Mouse (Mus musculus) G1E (cell line): Measurements from ENCODE around the gene Mroh2a. TPM values are rescaled to one million over a fixed set of nuclear protein-coding genes. Genes with fewer than 3 reads are reported as not detected.

Source experiments
- ATAC-seq: 2 replicates; pipeline ENCODE4 v1.8.0; 2016; ENCODE audit warnings: mild to moderate bottlenecking; ENCODE audit not compliant: insufficient number of reproducible peaks, poor library complexity, low FRiP score, severe bottlenecking; ENCODE audit errors: extremely low read depth
- DNase-seq: peaks from one replicate; pipeline ENCODE4 v3.0.0; 2012; ENCODE audit warnings: low spot score
- H3K27me3 ChIP-seq: 2 replicates; pipeline ENCODE4 v1.6.1; 2012; ENCODE audit warnings: mild to moderate bottlenecking, low read length, inconsistent platforms; ENCODE audit not compliant: insufficient read depth
- H3K36me3 ChIP-seq: replicated peaks from 2 replicates; pipeline ENCODE3; 2012; ENCODE audit warnings: mild to moderate bottlenecking, inconsistent platforms
- H3K4me1 ChIP-seq: 2 replicates; pipeline ENCODE4 v1.6.1; 2012; ENCODE audit warnings: low read depth, low read length, inconsistent platforms, mixed read lengths; ENCODE audit not compliant: insufficient read depth
- H3K4me3 ChIP-seq: 2 replicates; pipeline ENCODE4 v1.5.1; 2012; ENCODE audit warnings: low read depth, mild to moderate bottlenecking, inconsistent platforms, low read length, moderate library complexity, mixed read lengths
- H3K9me3 ChIP-seq: replicated peaks from 2 replicates; pipeline ENCODE4 v1.6.1; 2012; ENCODE audit warnings: inconsistent platforms
- CTCF ChIP-seq: IDR thresholded peaks from 2 replicates; pipeline ENCODE4 v1.5.1; 2012; ENCODE audit warnings: low read depth, low read length, inconsistent platforms, mixed read lengths
- GATA1 ChIP-seq: IDR thresholded peaks from 2 replicates; pipeline ENCODE4 v1.6.1; 2012; ENCODE audit warnings: borderline replicate concordance, low read length, inconsistent platforms, mixed read lengths
- GATA2 ChIP-seq: IDR thresholded peaks from 2 replicates; pipeline ENCODE4 v1.6.1; 2012; ENCODE audit warnings: low read depth, low read length, inconsistent platforms, borderline replicate concordance
- POLR2AphosphoS5 ChIP-seq: IDR thresholded peaks from 2 replicates; pipeline ENCODE4 v1.6.1; 2012; ENCODE audit warnings: low read depth, low read length, inconsistent platforms; ENCODE audit not compliant: insufficient replicate concordance
- TAL1 ChIP-seq: conservative IDR thresholded peaks from 2 replicates; pipeline ENCODE4 v1.6.1; 2012; ENCODE audit warnings: low read depth, low read length, inconsistent platforms, mixed read lengths
- polyA plus RNA-seq: library from polyadenylated mRNA; stranded (reverse); fragments of >175 nt; gene quantifications from 2 replicates; pipeline ENCODE4 v1.2.3, GENCODE M21; 2012
- total RNA-seq, 2 experiments: library from RNA; stranded (forward) in 1 of 2; stranded (reverse) in 1 of 2; fragments of 200-1000 nt in 1 of 2; fragments of >200 nt in 1 of 2; fragmentation: Nextera tagmentation in 1 of 2; gene quantifications; 2 replicates each; pipeline ENCODE4 v1.2.3; 2014 to 2017

Mroh2a gene
- total and polyA plus RNA-seq, 3 experiments: 0.49 TPM; not detected in 2

- Histone ChIP-seq H3K4me3 (no peak overlapping the region), H3K9me3 (no peaks in the 10 kb centered on the region), H3K27me3 (peaks cover 7% of the 10 kb centered on the region), H3K36me3 (no peaks in the 10 kb centered on the region), H3K4me1 (no peaks in the 10 kb centered on the region)
- no peak for ATAC-seq
- TF ChIP-seq TAL1: no peak
- TF ChIP-seq GATA1: no peak
- TF ChIP-seq CTCF: no peak
- no peak for TF ChIP-seq GATA2
- no peak for TF ChIP-seq POLR2AphosphoS5
- DNase-seq: no peak
Observed at GRCm38 (mm10) chr1:88199996-88200395, 26.8 kb upstream of the Mroh2a start.

DNA sequence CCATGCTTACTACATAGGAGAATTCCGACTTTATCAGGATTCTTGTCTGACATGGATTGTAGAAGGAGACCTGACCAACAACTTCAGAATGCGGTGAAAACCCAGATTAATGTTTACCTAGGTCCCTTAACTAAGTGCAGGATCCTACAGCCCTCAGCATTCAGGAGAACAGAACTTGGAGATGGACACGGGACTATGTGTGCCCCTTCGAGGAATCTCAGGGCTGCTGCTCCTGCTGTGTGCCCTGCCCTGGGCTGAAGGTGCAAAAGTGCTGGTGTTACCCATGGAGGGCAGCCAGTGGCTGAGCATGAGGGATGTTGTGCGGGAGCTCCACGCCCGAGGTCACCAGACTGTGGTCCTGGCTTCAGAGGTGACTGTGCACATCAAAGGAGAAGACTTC is 26.3 kb upstream of the Mroh2a start, which contains the start of gene Ugt1a2:
Gene Ugt1a2 (plus strand): TSS at position 146 of the 400 bp plus-strand sequence.
- Histone ChIP-seq H3K27me3 (peaks cover 7% of the 10 kb centered on the region), H3K4me3 (no peak within 1 kb of the TSS), H3K4me1 (no peaks in the 10 kb centered on the region), H3K36me3 (no peaks in the 10 kb centered on the region), H3K9me3 (peaks cover 3% of the 10 kb centered on the region)
- ATAC-seq (no peak), DNase-seq (no peak)
- no peak for TF ChIP-seq GATA2
- TF ChIP-seq CTCF: no peak
- no peak for TF ChIP-seq TAL1
- TF ChIP-seq GATA1: no peak
- no peak for TF ChIP-seq POLR2AphosphoS5

GRCm38 (mm10) chr1:88205294-88205922 is 21.4 kb upstream of the Mroh2a start, which contains the start of gene Dnajb3:
Dnajb3 (minus strand) TSS chr1:88205782.
- DNase-seq: no peak
- Histone ChIP-seq H3K9me3 (peaks cover 4% of the 10 kb centered on the region), H3K4me1 (no peaks in the 10 kb centered on the region), H3K27me3 (peaks cover 3% of the 10 kb centered on the region), H3K4me3 (no peak within 1 kb of the TSS), H3K36me3 (no peaks in the 10 kb centered on the region)
- ATAC-seq: no peak
- TF ChIP-seq POLR2AphosphoS5 (no peak), GATA2 (no peak), CTCF (no peak), TAL1 (no peak), GATA1 (no peak)

- H3K4me1 ChIP-seq: no peaks in the 10 kb centered on the region
- no peaks in the 10 kb centered on the region for H3K36me3 ChIP-seq
- TF ChIP-seq CTCF: no peak
- peaks cover 4% of the 10 kb centered on the region for H3K9me3 ChIP-seq
- no peak overlapping the region for H3K4me3 ChIP-seq
- ATAC-seq (no peak), DNase-seq (no peak)
- H3K27me3 ChIP-seq: no peaks in the 10 kb centered on the region; the same call in 1 of the 2 replicates
Observed at GRCm38 (mm10) chr1:88206843-88207479, 19.8 kb upstream of the Mroh2a start.

GRCm38 (mm10) chr1:88211812-88212211 is 15.0 kb upstream of the Mroh2a start, which contains the start of gene Ugt1a1:
Ugt1a1 (plus strand) TSS chr1:88211959.
- H3K4me1 ChIP-seq: no peaks in the 10 kb centered on the region
- TF ChIP-seq CTCF (no peak), GATA2 (no peak), TAL1 (no peak), GATA1 (no peak), POLR2AphosphoS5 (no peak)
- no peak for DNase-seq
- H3K27me3 ChIP-seq: no peaks in the 10 kb centered on the region
- ATAC-seq: no peak
- no peak within 1 kb of the TSS for H3K4me3 ChIP-seq
- H3K9me3 ChIP-seq: no peaks in the 10 kb centered on the region
- no peaks in the 10 kb centered on the region for H3K36me3 ChIP-seq

GRCm38 (mm10) chr1:88212341-88213045 is 14.3 kb upstream of the Mroh2a start:
- DNase-seq (no peak), ATAC-seq (no peak)
- TF ChIP-seq POLR2AphosphoS5 (no peak), GATA2 (no peak), CTCF (no peak)
- Histone ChIP-seq H3K27me3 (no peaks in the 10 kb centered on the region), H3K36me3 (no peaks in the 10 kb centered on the region), H3K4me1 (no peaks in the 10 kb centered on the region), H3K9me3 (no peaks in the 10 kb centered on the region), H3K4me3 (no peak overlapping the region)
